Mouse (Mus musculus): Measurements from ENCODE around the gene Ahdc1. TPM values are rescaled to one million over a fixed set of nuclear protein-coding genes. Genes with fewer than 3 reads are reported as not detected.
A peak's percentile ranks its signal among the peaks of the same experiment; 100 is the strongest.

The Ahdc1 gene
- polyA plus RNA-seq, 1 experiment from 2014 or later: 8.1 TPM

DNA sequence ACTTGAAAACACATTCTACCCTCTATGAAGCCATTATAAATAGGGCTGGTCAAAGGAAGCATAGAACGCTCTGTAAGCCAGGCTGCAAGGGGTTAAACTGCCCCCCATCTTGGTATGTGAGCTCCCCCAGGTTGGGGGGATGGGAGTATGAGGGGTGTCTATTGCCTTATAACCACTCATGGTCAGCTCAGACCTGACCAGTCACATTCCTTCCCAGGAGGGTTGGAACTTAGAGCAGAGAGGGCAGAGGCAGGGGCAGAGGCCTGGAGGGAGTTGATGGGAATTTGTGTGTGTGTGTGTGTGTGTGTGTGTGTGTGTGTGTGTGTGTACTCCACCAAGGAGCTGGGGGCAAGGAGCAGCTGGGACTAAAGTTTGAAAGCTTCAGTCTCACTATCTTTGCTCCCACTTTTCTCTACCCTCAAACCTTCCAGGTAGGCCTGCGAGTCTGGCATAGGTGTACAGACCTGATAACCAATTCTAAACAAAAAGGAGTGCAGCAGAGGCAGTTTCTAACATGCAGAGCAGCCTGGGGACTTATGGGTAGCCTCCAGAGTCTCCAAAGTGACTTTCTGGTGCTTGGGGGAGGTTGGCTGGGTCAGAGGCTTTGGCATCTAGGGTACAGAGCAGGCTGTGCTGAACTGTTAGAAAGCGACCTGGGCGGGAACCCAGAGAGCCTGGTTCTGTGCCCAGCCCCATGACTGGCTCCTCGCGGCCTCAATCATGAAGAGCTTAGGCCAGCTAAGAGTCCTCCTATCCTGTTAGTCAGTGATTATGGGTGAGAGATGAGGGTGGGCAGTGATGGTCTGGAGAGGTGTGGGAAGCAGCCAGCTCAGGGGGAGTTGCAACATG lies 33.0 kb downstream of the Ahdc1 start:
- H3K9ac ChIP-seq (ENCODE audit: low read length): no peak overlapping the region
- no peak for DNase-seq (ENCODE audit: low spot score)
- no peak for ATAC-seq (replicated peaks; ENCODE audit: low FRiP score, low TSS enrichment, low read depth)
- peaks cover 94% of the 10 kb centered on the region for H3K4me1 ChIP-seq (replicated peaks; ENCODE audit: control insufficient read depth, insufficient read depth, low read length)
- no peaks in the 10 kb centered on the region for H3K36me3 ChIP-seq (ENCODE audit: control insufficient read depth, insufficient read depth, low read length)
- WGBS: 50% methylated on average over 6 of the region's 6 CpGs
- H3K4me2 ChIP-seq (ENCODE audit: low read length): no peak overlapping the region
- H3K27me3 ChIP-seq (replicated peaks; ENCODE audit: control insufficient read depth, insufficient read depth, low read length): no peaks in the 10 kb centered on the region
- H3K4me3 ChIP-seq (ENCODE audit: low read depth, low read length): no peak overlapping the region
- no peak overlapping the region for H3K27ac ChIP-seq (ENCODE audit: low read depth)
- no peaks in the 10 kb centered on the region for H3K9me3 ChIP-seq (ENCODE audit: control insufficient read depth, low read length)

DNA sequence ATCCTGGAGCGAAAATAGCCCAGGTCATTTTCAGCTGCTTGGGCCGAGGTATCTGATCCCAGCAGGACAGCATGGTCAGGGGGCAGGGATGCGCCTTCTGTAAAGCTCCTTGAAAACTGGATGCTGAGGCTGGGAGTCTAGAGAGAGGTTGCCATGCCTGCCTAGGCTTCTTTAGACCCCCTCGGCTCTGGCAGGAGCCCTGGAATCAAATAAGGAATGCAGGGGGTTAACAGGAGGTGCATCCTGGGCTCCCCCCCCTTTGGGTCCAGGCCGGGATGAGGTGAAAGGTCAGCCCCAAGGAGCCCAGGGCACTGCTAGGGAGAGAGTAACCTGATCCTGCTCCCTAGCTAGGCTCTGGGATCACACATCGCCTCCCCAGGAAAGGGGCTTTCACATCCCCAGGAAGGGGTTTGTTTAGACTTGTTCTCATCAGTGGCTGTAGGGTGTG lies 33.6 kb downstream of the Ahdc1 start:
- peaks cover 96% of the 10 kb centered on the region for H3K4me1 ChIP-seq (replicated peaks; ENCODE audit: control insufficient read depth, insufficient read depth, low read length)
- H3K27ac ChIP-seq (ENCODE audit: low read depth): no peak overlapping the region
- DNase-seq (ENCODE audit: low spot score): no peak
- H3K27me3 ChIP-seq (replicated peaks; ENCODE audit: control insufficient read depth, insufficient read depth, low read length): no peaks in the 10 kb centered on the region
- no peaks in the 10 kb centered on the region for H3K36me3 ChIP-seq (ENCODE audit: control insufficient read depth, insufficient read depth, low read length)
- no peak overlapping the region for H3K4me2 ChIP-seq (ENCODE audit: low read length)
- H3K9me3 ChIP-seq (ENCODE audit: control insufficient read depth, low read length): no peaks in the 10 kb centered on the region
- no peak overlapping the region for H3K9ac ChIP-seq (ENCODE audit: low read length)
- ATAC-seq (replicated peaks; ENCODE audit: low FRiP score, low TSS enrichment, low read depth): no peak
- WGBS: 35% methylated on average over 6 of the region's 6 CpGs
- H3K4me3 ChIP-seq (ENCODE audit: low read depth, low read length): no peak overlapping the region

DNA sequence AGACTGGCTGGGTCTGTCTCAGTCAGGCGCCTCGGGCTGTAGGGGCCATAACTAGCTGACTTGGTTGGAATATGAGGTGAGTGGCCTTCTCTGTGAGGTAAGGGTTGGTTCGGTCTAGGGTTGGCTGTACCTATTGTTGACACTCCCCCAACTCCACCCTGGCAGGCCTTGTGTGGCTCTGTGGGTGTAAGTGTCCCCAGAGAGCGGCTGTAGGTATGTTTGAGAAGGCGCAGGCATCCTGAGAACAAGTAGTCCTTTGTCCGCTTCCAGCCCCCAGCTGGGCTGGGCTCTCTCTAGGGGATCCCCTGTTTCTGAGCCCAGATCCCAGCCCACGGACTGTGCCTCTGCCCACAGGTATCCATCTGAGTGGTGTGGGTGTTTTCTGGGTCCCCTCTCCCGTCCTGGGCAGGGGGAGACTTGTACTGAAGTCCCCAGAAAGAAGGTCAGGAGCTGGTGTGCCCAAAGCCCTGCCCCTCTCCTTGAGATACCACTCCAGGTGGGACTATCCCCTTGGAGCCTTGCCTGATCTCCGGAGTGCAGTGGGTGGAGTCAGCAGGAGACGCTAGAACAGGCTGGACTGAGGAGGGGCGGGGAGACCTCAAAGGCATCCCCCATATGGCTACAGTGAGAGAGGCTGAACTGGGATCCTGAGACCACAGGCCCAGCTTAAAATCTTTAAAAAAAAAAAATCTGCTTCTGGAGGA lies 34.9 kb downstream of the Ahdc1 start:
- 41% methylated on average over 11 of the region's 11 CpGs for WGBS
- H3K36me3 ChIP-seq (ENCODE audit: control insufficient read depth, insufficient read depth, low read length): no peaks in the 10 kb centered on the region
- ATAC-seq (replicated peaks; ENCODE audit: low FRiP score, low TSS enrichment, low read depth): no peak
- no peak for DNase-seq (ENCODE audit: low spot score)
- H3K27ac ChIP-seq (ENCODE audit: low read depth): no peak overlapping the region
- no peak overlapping the region for H3K9ac ChIP-seq (ENCODE audit: low read length)
- H3K4me2 ChIP-seq (ENCODE audit: low read length): no peak overlapping the region
- H3K4me1 ChIP-seq (replicated peaks; ENCODE audit: control insufficient read depth, insufficient read depth, low read length): peaks cover 90% of the 10 kb centered on the region
- no peak overlapping the region for H3K4me3 ChIP-seq (ENCODE audit: low read depth, low read length)
- no peaks in the 10 kb centered on the region for H3K9me3 ChIP-seq (ENCODE audit: control insufficient read depth, low read length)
- no peaks in the 10 kb centered on the region for H3K27me3 ChIP-seq (replicated peaks; ENCODE audit: control insufficient read depth, insufficient read depth, low read length)

DNA sequence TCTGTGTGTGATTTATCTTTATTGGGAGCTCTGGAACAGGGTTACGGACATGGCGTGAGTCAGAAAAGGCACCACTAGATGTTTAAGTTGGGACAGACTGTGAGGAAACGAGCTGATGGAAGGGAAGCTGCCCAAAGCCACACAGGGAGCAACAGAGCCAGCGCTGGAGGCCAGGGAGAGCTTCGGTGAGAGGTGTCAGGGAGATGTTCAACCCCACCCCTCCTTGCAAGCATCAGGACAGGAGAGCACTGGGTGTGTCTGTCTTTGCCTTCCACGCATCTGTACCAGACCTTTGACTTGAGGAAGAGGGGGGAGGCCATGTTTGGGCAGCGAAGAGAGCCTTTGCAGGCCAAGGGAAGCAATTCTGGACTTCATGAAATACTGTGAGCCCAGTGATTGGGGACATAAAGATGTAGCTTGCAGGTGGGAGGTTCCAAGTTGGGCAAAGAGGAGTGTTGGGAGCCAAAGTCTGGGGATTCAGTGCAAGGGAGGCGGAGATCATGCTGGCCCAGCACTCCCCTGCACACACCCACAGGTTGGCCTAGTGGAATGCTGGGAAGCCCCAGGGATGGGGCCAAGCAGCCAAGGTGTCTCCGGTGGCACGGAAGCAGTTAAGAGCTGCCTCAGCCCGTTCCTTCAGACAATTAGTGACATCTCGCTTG lies 35.8 kb downstream of the Ahdc1 start:
- Histone ChIP-seq H3K27ac (ENCODE audit: low read depth) (peak overlapping the region; percentile 12), H3K9me3 (ENCODE audit: control insufficient read depth, low read length) (no peaks in the 10 kb centered on the region), H3K4me1 (replicated peaks; ENCODE audit: control insufficient read depth, insufficient read depth, low read length) (peaks cover 90% of the 10 kb centered on the region), H3K36me3 (ENCODE audit: control insufficient read depth, insufficient read depth, low read length) (no peaks in the 10 kb centered on the region), H3K9ac (ENCODE audit: low read length) (no peak overlapping the region), H3K4me2 (ENCODE audit: low read length) (no peak overlapping the region; the same call in 1 of the 2 replicates), H3K4me3 (ENCODE audit: low read depth, low read length) (no peak overlapping the region), H3K27me3 (replicated peaks; ENCODE audit: control insufficient read depth, insufficient read depth, low read length) (no peaks in the 10 kb centered on the region)
- 22% methylated on average over 12 of the region's 12 CpGs for WGBS
- no peak for DNase-seq (ENCODE audit: low spot score)
- ATAC-seq (replicated peaks; ENCODE audit: low FRiP score, low TSS enrichment, low read depth): no peak

DNA sequence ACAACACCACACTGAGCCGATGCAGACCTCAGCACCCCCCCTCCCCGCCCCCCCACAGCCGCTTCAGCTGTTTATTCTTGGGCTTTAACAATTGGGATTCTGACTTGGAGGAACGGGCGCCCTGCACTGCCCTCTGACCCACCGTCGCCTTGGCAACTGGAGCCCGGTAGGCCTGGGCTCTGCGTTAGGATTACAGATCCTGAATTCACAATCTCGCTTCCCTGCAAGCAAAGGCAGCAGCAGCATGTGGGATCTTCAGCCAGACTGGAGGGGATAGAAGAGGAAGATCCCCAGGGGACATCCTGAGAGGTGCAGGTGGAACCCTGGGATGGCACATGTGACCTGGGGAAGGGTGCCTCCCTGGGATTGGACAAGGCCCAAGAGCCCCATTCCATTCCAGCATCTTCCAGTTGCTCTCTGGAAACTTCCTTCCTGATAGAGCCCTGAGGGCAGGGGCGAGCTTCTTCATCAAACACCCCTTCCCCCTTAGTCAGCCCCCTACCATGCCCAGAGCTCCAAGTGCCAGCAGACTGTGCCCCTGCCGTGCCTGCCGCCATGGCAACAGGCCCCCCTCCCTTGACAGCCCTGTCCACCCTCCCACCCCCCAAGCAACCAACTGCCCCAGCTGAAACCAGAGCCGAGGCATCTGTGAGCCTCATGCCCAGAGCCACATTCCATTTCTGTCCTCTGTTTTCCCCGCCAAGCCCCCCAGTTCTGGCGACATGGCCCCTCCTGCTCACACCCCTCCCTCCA lies 36.5 kb downstream of the Ahdc1 start:
- ATAC-seq (replicated peaks; ENCODE audit: low FRiP score, low TSS enrichment, low read depth): no peak
- Histone ChIP-seq H3K27me3 (replicated peaks; ENCODE audit: control insufficient read depth, insufficient read depth, low read length) (no peaks in the 10 kb centered on the region), H3K4me3 (ENCODE audit: low read depth, low read length) (no peak overlapping the region), H3K9ac (ENCODE audit: low read length) (no peak overlapping the region), H3K36me3 (ENCODE audit: control insufficient read depth, insufficient read depth, low read length) (no peaks in the 10 kb centered on the region), H3K4me2 (ENCODE audit: low read length) (no peak overlapping the region), H3K9me3 (ENCODE audit: control insufficient read depth, low read length) (no peaks in the 10 kb centered on the region), H3K27ac (ENCODE audit: low read depth) (peak overlapping the region; percentile 12; the same call in 1 of the 2 replicates), H3K4me1 (replicated peaks; ENCODE audit: control insufficient read depth, insufficient read depth, low read length) (peaks cover 89% of the 10 kb centered on the region)
- 15% methylated on average over 15 of the region's 16 CpGs for WGBS
- no peak for DNase-seq (ENCODE audit: low spot score)

DNA sequence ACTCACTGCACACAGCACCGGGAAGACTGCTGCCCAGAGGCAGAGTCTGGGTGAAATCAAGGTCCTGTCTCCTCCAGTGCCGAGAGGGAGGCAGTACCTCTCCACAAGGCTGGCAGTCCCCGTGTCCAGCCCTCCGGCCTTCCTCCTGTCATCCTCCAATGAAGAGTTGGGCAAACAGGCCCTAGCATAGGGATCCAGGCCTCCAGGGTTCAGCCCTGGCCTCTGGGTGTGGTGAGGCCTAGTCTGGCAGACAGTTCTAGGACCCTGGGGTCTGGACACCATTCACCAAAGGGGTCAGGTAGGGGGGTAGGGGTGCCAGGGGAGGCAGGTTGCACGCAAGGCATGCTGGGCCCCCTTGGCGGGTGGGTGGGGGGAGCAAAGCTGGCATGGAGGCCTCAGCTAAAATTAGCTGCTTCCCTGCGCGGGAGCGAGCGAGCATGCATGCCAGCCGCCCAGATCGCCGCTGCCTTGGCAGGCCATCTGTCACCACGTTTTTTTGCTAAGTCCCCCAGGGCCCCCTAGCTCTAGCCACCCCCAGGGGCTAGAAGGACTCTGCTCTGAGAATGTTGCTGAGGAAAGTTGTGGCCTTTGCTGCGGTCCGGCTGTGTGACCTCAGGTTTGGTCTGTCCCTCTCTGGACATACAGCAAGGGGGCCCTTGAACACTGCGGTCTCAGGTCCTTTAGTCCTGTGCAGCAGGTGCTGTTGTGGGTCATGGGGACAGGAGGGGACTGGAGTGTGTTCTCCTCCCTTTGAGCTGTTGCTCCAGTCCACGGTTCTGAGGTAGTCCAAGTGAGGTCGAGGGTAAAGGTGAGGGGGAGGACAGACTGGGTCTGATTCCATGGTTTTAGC lies 38.2 kb downstream of the Ahdc1 start:
- DNase-seq (ENCODE audit: low spot score): no peak
- Histone ChIP-seq H3K4me1 (replicated peaks; ENCODE audit: control insufficient read depth, insufficient read depth, low read length) (peaks cover 77% of the 10 kb centered on the region), H3K27ac (ENCODE audit: low read depth) (0 out of 2 replicates have a peak overlapping the region, but pooled peaks have one; percentile 8), H3K9me3 (ENCODE audit: control insufficient read depth, low read length) (no peaks in the 10 kb centered on the region), H3K9ac (ENCODE audit: low read length) (no peak overlapping the region), H3K27me3 (replicated peaks; ENCODE audit: control insufficient read depth, insufficient read depth, low read length) (no peaks in the 10 kb centered on the region), H3K4me3 (ENCODE audit: low read depth, low read length) (no peak overlapping the region), H3K36me3 (ENCODE audit: control insufficient read depth, insufficient read depth, low read length) (0 out of 2 replicates have a peak, but pooled peaks cover 5% of the 10 kb centered on the region), H3K4me2 (ENCODE audit: low read length) (no peak overlapping the region)
- 61% methylated on average over 19 of the region's 19 CpGs for WGBS
- no peak for ATAC-seq (replicated peaks; ENCODE audit: low FRiP score, low TSS enrichment, low read depth)

DNA sequence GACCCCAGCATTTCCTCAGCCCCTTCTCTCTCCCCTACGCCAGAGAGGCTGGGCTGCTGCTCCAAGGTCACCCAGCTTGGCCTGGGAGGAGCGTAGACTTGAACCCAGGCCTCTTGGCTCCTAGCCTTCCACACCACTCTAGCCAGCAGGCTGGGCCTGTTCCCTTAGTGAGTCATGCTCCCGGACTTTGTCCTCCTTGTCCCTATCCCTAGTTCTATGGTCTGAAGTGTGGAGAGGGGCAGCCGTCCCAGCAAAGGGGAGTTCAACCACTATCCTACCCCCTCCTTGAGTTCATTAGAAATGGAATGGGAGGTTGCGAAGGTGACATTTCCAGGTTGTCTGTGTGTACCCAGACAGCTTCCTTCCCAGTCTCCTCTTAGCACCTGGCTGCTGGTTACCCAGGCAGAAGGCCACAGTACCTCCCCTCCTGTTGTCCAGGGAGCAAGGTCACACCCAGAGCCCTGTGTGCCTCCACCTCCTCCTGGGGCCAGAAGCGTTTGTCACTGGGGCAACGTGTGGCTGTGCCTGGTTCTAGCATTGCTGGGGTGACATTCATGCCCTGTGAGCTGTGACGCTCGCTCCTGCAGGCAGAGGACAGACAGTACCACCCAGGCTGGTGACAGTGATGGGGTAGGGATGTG lies 39.3 kb downstream of the Ahdc1 start:
- Histone ChIP-seq H3K9me3 (ENCODE audit: control insufficient read depth, low read length) (no peaks in the 10 kb centered on the region), H3K27me3 (replicated peaks; ENCODE audit: control insufficient read depth, insufficient read depth, low read length) (no peaks in the 10 kb centered on the region), H3K4me1 (replicated peaks; ENCODE audit: control insufficient read depth, insufficient read depth, low read length) (peaks cover 78% of the 10 kb centered on the region), H3K36me3 (ENCODE audit: control insufficient read depth, insufficient read depth, low read length) (0 out of 2 replicates have a peak, but pooled peaks cover 5% of the 10 kb centered on the region), H3K4me2 (ENCODE audit: low read length) (no peak overlapping the region), H3K9ac (ENCODE audit: low read length) (no peak overlapping the region), H3K27ac (ENCODE audit: low read depth) (no peak overlapping the region), H3K4me3 (ENCODE audit: low read depth, low read length) (no peak overlapping the region)
- DNase-seq (ENCODE audit: low spot score) (no peak), ATAC-seq (replicated peaks; ENCODE audit: low FRiP score, low TSS enrichment, low read depth) (no peak)
- 76% methylated on average over 9 of the region's 9 CpGs for WGBS
